Mouse (Mus musculus) kidney, adult 2 months (tissue): Measurements from ENCODE around the gene Tmprss6.

ENCODE experiments used
- CTCF ChIP-seq: fragments of 200-500 bp; conservative IDR thresholded peaks from 2 replicates; pipeline ENCODE4 v1.5.1; 2011; ENCODE audit warnings: low read depth, mild to moderate bottlenecking, control low read depth, low read length, moderate library complexity, mixed read lengths; ENCODE audit not compliant: insufficient read depth, insufficient read length
- POLR2A ChIP-seq: fragments of 200-500 bp; IDR thresholded peaks from one replicate; pipeline ENCODE4 v1.6.1; 2011; ENCODE audit warnings: low read depth, low read length, control low read depth

GRCm38 (mm10) chr15:78429139-78429459 lies 39.3 kb downstream of the Tmprss6 start:
- TF ChIP-seq CTCF: no peak
- no peak for TF ChIP-seq POLR2A
